Mouse (Mus musculus): Measurements from ENCODE around the gene 1700067K01Rik. TPM values are rescaled to one million over a fixed set of nuclear protein-coding genes. Genes with fewer than 3 reads are reported as not detected.
A peak's percentile ranks its signal among the peaks of the same experiment; 100 is the strongest.
"Not testable (repeated sequence)": the region's sequence is repeated elsewhere in the genome, so short reads cannot be mapped to it uniquely, and the experiment has no call there.

1700067K01Rik gene
- polyA plus RNA-seq, 1 experiment from 2014 or later = 0.69 TPM

DNA sequence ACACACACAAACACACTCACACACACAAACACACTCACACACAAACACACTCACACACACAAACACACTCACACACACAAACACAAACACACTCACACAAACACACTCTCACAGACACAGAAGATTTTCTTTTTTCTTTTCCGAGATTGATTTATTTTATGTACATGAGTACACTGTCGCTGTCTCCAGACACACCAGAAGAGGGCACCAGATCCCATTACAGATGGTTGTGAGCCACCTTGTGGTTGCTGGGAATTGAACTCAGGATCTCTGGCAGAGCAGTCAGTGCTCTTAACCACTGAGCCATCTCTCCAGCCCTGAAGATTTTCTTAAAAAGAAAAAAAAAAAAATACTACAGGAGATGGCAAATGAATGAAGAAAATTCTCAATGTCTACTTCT is 18.1 kb upstream of the 1700067K01Rik start:
- H3K27ac ChIP-seq (replicated peaks in 1 of 2; ENCODE audit: control insufficient read depth in 1 of 2, insufficient read depth in 1 of 2, low read depth in 2 of 2, low read length in 2 of 2); H3K27me3 ChIP-seq (ENCODE audit: control insufficient read depth, insufficient read depth, low read length); ATAC-seq (ENCODE audit: insufficient number of reproducible peaks, insufficient read depth, low FRiP score, low read depth); H3K9me3 ChIP-seq (ENCODE audit: control insufficient read depth, low read length); H3K9ac ChIP-seq (ENCODE audit: low read length); H3K4me3 ChIP-seq (ENCODE audit: control insufficient read depth in 1 of 2, insufficient read depth in 1 of 2, low read depth in 1 of 2, low read length in 2 of 2); H3K4me2 ChIP-seq (ENCODE audit: low read length): not testable (repeated sequence)
- 98% methylated on average over 2 of the region's 2 CpGs for WGBS
- Histone ChIP-seq H3K36me3 (ENCODE audit: control insufficient read depth, insufficient read depth, low read length) (peaks cover 87% of the 10 kb centered on the region), H3K4me1 (ENCODE audit: control insufficient read depth in 2 of 2, insufficient read depth in 2 of 2, low read length in 2 of 2) (peaks cover 20 to 27% of the 10 kb centered on the region in 2 experiments)

DNA sequence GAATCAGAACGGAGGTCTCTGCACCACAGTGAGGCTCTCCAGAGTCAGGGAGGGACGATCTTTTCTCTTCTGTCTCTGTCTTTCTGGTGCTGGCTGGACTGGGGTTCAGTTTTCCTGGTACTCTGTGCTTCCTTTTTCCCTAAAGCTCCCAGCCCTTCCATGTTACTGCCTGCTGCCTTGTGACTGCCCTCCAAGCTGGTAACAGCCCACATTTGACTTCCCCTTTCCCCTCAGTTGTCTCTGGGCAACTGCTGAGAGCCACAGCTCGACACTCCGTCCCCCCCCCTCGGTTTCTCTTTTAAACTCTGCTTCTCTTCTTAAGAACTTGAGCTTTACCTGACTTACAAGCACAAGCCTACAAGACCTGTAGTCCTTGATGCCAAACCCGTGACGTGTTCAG is 12.1 kb upstream of the 1700067K01Rik start:
- no peak overlapping the region for H3K4me2 ChIP-seq (ENCODE audit: low read length)
- H3K4me3 ChIP-seq (ENCODE audit: control insufficient read depth in 1 of 2, insufficient read depth in 1 of 2, low read depth in 1 of 2, low read length in 2 of 2) = no peak overlapping the region
- no peaks in the 10 kb centered on the region for H3K4me1 ChIP-seq (ENCODE audit: control insufficient read depth in 2 of 2, insufficient read depth in 2 of 2, low read length in 2 of 2)
- H3K9ac ChIP-seq (ENCODE audit: low read length) = no peak overlapping the region
- peaks cover 96% of the 10 kb centered on the region for H3K36me3 ChIP-seq (ENCODE audit: control insufficient read depth, insufficient read depth, low read length)
- ATAC-seq (ENCODE audit: insufficient number of reproducible peaks, insufficient read depth, low FRiP score, low read depth) = no peak
- no peak overlapping the region for H3K27ac ChIP-seq (replicated peaks in 1 of 2; ENCODE audit: control insufficient read depth in 1 of 2, insufficient read depth in 1 of 2, low read depth in 2 of 2, low read length in 2 of 2)
- no peaks in the 10 kb centered on the region for H3K9me3 ChIP-seq (ENCODE audit: control insufficient read depth, low read length)
- H3K27me3 ChIP-seq (ENCODE audit: control insufficient read depth, insufficient read depth, low read length) = no peaks in the 10 kb centered on the region
- 85% methylated on average over 7 of the region's 7 CpGs for WGBS

DNA sequence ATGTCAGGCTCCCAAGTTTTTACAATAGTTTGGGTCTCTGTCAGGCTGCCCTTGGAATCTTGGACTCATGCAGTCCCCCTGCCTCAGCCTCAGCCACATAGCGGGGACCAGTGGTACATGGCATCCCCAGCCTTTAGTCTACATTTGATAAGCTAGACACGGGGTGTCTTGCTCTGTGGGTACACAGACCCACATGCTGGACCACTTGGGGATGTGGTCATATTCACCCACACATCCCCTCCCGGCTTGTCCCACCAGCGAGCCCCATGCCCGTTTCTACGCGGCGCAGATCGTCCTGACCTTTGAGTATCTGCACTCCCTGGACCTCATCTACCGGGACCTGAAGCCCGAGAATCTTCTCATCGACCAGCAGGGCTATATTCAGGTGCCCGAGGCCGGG is 11.1 kb upstream of the 1700067K01Rik start:
- peaks cover 96% of the 10 kb centered on the region for H3K36me3 ChIP-seq (ENCODE audit: control insufficient read depth, insufficient read depth, low read length)
- no peak for ATAC-seq (ENCODE audit: insufficient number of reproducible peaks, insufficient read depth, low FRiP score, low read depth)
- H3K4me3 ChIP-seq (ENCODE audit: control insufficient read depth in 1 of 2, insufficient read depth in 1 of 2, low read depth in 1 of 2, low read length in 2 of 2) = no peak overlapping the region
- WGBS = 96% methylated on average over 14 of the region's 14 CpGs
- H3K4me2 ChIP-seq (ENCODE audit: low read length) = no peak overlapping the region
- no peaks in the 10 kb centered on the region for H3K9me3 ChIP-seq (ENCODE audit: control insufficient read depth, low read length)
- no peaks in the 10 kb centered on the region for H3K4me1 ChIP-seq (ENCODE audit: control insufficient read depth in 2 of 2, insufficient read depth in 2 of 2, low read length in 2 of 2)
- H3K9ac ChIP-seq (ENCODE audit: low read length) = no peak overlapping the region
- no peaks in the 10 kb centered on the region for H3K27me3 ChIP-seq (ENCODE audit: control insufficient read depth, insufficient read depth, low read length)
- no peak overlapping the region for H3K27ac ChIP-seq (replicated peaks in 1 of 2; ENCODE audit: control insufficient read depth in 1 of 2, insufficient read depth in 1 of 2, low read depth in 2 of 2, low read length in 2 of 2)

DNA sequence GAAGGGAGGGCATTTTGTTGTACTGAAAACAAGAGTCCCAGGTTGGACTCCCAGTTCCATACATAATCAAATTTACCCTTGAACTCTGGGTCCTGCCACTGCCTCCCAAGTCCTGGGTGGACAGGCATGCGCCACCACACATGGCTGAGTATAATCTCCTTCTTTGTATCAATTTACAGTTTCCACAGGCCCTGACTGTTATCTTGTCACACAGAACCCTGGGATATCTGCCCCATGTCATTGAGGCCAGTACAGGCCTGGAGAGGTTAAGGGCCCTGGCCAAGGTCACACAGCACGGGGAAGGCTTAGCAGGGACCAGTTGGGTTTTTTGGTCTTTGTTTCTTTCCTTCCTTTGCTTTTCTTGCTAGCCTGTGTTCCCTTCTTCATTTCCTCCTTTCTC is 8.8 kb upstream of the 1700067K01Rik start:
- Histone ChIP-seq H3K36me3 (ENCODE audit: control insufficient read depth, insufficient read depth, low read length) (peaks cover 78% of the 10 kb centered on the region), H3K27me3 (ENCODE audit: control insufficient read depth, insufficient read depth, low read length) (no peaks in the 10 kb centered on the region), H3K9me3 (ENCODE audit: control insufficient read depth, low read length) (no peaks in the 10 kb centered on the region), H3K4me2 (ENCODE audit: low read length) (no peak overlapping the region), H3K27ac (replicated peaks in 1 of 2; ENCODE audit: control insufficient read depth in 1 of 2, insufficient read depth in 1 of 2, low read depth in 2 of 2, low read length in 2 of 2) (no peak overlapping the region), H3K4me3 (ENCODE audit: control insufficient read depth in 1 of 2, insufficient read depth in 1 of 2, low read depth in 1 of 2, low read length in 2 of 2) (no peak overlapping the region), H3K4me1 (ENCODE audit: control insufficient read depth in 2 of 2, insufficient read depth in 2 of 2, low read length in 2 of 2) (peaks cover 8% of the 10 kb centered on the region in 2 experiments; a peak in 3 of 4 replicates), H3K9ac (ENCODE audit: low read length) (no peak overlapping the region)
- ATAC-seq (ENCODE audit: insufficient number of reproducible peaks, insufficient read depth, low FRiP score, low read depth) = no peak
- whole genome bisulfite sequencing = 64% methylated on average over 2 of the region's 2 CpGs

DNA sequence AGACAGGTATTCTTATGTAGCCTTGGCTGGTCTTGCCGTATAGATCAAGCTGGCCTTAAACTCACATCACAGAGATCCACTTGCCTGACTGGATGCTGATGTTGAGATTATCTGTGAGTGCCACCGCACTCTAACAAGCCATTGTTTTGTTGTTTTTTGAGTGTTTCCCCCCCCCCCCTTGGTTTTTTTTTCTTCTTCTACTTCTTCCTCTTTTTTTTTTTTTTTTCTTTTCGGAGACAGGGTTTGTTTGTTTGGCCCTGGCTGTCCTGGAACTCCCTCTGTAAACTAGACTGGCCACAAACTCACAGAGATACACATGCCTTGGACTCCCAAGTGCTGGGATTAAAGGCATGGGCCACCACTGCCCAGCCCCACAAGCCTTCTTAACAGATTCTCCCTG is 7.3 kb upstream of the 1700067K01Rik start:
- Histone ChIP-seq H3K9me3 (ENCODE audit: control insufficient read depth, low read length) (no peaks in the 10 kb centered on the region), H3K27ac (replicated peaks in 1 of 2; ENCODE audit: control insufficient read depth in 1 of 2, insufficient read depth in 1 of 2, low read depth in 2 of 2, low read length in 2 of 2) (no peak overlapping the region), H3K4me2 (ENCODE audit: low read length) (no peak overlapping the region), H3K4me1 (ENCODE audit: control insufficient read depth in 2 of 2, insufficient read depth in 2 of 2, low read length in 2 of 2) (peaks cover 12% of the 10 kb centered on the region in 2 experiments), H3K4me3 (ENCODE audit: control insufficient read depth in 1 of 2, insufficient read depth in 1 of 2, low read depth in 1 of 2, low read length in 2 of 2) (no peak overlapping the region), H3K36me3 (ENCODE audit: control insufficient read depth, insufficient read depth, low read length) (peaks cover 64% of the 10 kb centered on the region), H3K27me3 (ENCODE audit: control insufficient read depth, insufficient read depth, low read length) (no peaks in the 10 kb centered on the region), H3K9ac (ENCODE audit: low read length) (no peak overlapping the region)
- ATAC-seq (ENCODE audit: insufficient number of reproducible peaks, insufficient read depth, low FRiP score, low read depth) = no peak
- 70% methylated on average over 3 of the region's 3 CpGs for WGBS

DNA sequence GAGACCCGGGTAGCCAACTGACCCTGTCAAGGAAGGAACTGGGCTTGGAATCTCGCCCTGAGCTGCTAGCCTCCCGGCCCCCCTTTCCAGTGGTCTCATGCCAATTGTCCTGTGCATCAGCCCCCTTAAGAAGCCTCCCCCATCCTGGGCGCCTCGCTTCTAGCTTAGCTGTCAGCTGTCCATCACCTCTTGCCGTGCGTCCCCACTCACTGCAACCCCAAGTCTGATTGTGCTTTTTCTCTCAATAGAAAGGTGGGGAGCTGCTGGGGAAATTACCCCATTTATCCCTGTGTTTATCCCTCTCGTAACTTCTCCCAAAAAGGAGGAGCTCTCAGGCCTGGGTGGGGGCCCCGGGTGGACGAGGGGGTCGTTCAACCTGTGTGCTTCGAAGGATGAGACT is 5.3 kb upstream of the 1700067K01Rik start:
- no peaks in the 10 kb centered on the region for H3K9me3 ChIP-seq (ENCODE audit: control insufficient read depth, low read length)
- H3K4me1 ChIP-seq (ENCODE audit: control insufficient read depth in 2 of 2, insufficient read depth in 2 of 2, low read length in 2 of 2) = peaks cover 15 to 19% of the 10 kb centered on the region in 2 experiments
- peak overlapping the region; percentile 94 for H3K4me2 ChIP-seq (ENCODE audit: low read length)
- H3K27ac ChIP-seq (replicated peaks in 1 of 2; ENCODE audit: control insufficient read depth in 1 of 2, insufficient read depth in 1 of 2, low read depth in 2 of 2, low read length in 2 of 2) = peak overlapping the region in 1 of 2 experiments; percentile 95; a peak in 2 of 4 replicates
- no peaks in the 10 kb centered on the region for H3K27me3 ChIP-seq (ENCODE audit: control insufficient read depth, insufficient read depth, low read length)
- H3K36me3 ChIP-seq (ENCODE audit: control insufficient read depth, insufficient read depth, low read length) = peaks cover 63% of the 10 kb centered on the region
- ATAC-seq (ENCODE audit: insufficient number of reproducible peaks, insufficient read depth, low FRiP score, low read depth) = no peak
- 26% methylated on average over 12 of the region's 12 CpGs for WGBS
- H3K4me3 ChIP-seq (ENCODE audit: control insufficient read depth in 1 of 2, insufficient read depth in 1 of 2, low read depth in 1 of 2, low read length in 2 of 2) = peak overlapping the region; percentile 79 to 85; a peak in 2 of 4 replicates
- H3K9ac ChIP-seq (ENCODE audit: low read length) = peak overlapping the region; percentile 91; the same call in 1 of the 2 replicates

DNA sequence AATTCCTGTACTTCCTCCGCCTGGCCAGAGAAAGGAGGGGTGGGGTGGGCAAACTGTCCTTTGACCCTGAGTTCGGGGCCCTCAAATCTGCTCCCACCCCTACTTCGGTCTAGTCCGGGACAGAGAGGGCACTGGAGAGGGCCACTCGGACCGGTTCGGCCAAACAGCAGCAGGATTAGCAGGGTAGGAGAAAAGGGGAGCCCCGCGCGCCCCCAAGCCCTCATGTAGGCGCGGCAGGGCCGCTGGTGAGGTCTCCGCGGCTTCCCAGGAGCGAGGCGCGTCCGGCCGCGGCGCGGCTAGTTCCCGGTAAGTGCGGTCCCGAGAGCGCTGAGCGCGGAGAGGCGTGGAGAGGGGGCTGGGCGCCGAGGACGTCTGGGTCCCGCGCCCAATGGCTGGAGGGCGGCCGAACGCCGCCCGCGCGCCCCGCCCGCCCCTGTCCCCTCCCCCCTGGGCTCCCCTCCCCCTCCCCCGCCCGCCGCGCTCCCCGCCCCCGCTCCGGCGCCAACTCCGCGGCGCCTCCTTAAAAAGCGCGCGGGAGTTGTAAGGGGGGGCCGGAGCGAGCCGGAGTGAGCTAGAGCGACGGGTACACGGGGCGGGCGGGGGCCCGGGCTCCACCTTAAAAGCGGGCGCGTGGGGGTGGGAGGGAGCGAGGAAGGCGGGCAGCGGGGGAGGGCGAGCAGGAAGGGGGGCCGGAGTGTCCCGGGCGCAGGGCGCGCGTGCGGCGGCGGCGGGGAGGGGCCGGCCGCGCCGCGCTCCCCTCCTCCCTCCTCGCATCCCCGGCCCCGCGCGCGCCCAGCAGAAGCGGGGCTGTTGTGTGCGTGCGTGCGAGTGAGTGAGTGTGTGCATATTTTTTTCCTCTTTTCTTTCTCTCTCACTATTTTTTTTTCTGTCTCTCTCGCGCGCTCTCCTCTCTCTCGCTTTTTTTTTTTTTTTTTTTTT is 4.5 kb upstream of the 1700067K01Rik start:
- under 1% methylated on average over 36 of the region's 103 CpGs for WGBS
- Histone ChIP-seq H3K4me2 (ENCODE audit: low read length) (peak overlapping the region; percentile 94), H3K4me1 (ENCODE audit: control insufficient read depth in 2 of 2, insufficient read depth in 2 of 2, low read length in 2 of 2) (peaks cover 15 to 19% of the 10 kb centered on the region in 2 experiments), H3K4me3 (ENCODE audit: control insufficient read depth in 1 of 2, insufficient read depth in 1 of 2, low read depth in 1 of 2, low read length in 2 of 2) (peak overlapping the region; percentile 85 to 86), H3K36me3 (ENCODE audit: control insufficient read depth, insufficient read depth, low read length) (peaks cover 60% of the 10 kb centered on the region), H3K9me3 (ENCODE audit: control insufficient read depth, low read length) (no peaks in the 10 kb centered on the region), H3K27ac (replicated peaks in 1 of 2; ENCODE audit: control insufficient read depth in 1 of 2, insufficient read depth in 1 of 2, low read depth in 2 of 2, low read length in 2 of 2) (peak overlapping the region; percentile 92 to 95), H3K9ac (ENCODE audit: low read length) (peak overlapping the region; percentile 91), H3K27me3 (ENCODE audit: control insufficient read depth, insufficient read depth, low read length) (no peaks in the 10 kb centered on the region)
- peak; percentile 81 for ATAC-seq (ENCODE audit: insufficient number of reproducible peaks, insufficient read depth, low FRiP score, low read depth)

Measured in heart, embryonic 14.5 days (tissue).